Comparison of ENCODE assay signal across 14 mouse cellular contexts in genomic region chr1:177545031-177545735, GRCm38 (mm10).
DNase-seq lines count a peak whose midpoint lies in the region; TF ChIP-seq lines count a peak whose summit lies in the region.
"Had no signal": no experiment of that assay in that cellular context is flagged by ENCODE, and none has a peak within 500 bp of the region (broad histone marks: within the 10 kb centered on the region; RNA-seq: fewer than 3 reads in every experiment).

No protein-coding gene starts in this region.

- H3K4me3 ChIP-seq in layer of hippocampus, adult 2 months, result no peak overlapping the region
- H3K4me3 ChIP-seq: heart, adult 2 months; neural tube, embryonic 13.5 days had no signal

- H3K27ac ChIP-seq in layer of hippocampus, adult 2 months, result no peak overlapping the region
- H3K27ac ChIP-seq: heart, adult 2 months; liver, embryonic 14.5 days; neural tube, embryonic 13.5 days had no signal

- peak; percentile 23 for TF ChIP-seq CTCF in layer of hippocampus, adult 2 months (conservative IDR thresholded peaks at IDR 0.05)

- DNase-seq in layer of hippocampus, adult 2 months (ENCODE audit: low spot score in 2 of 2), result peak in 1 of 2 experiments; percentile 43
- no peak for DNase-seq in layer of hippocampus, adult 9-10 months (ENCODE audit: low spot score)
- peak; percentile 60 for DNase-seq in embryo, embryonic 11 days
- DNase-seq in frontal cortex, postnatal 14 days (ENCODE audit: low spot score in 2 of 2), result peak; percentile 33 to 38
- DNase-seq in mesoderm, embryonic 11.5 days (ENCODE audit: low read depth, low spot score), result peak; percentile 57
- no peak for DNase-seq in cerebellum, postnatal 36 days
- DNase-seq in heart, adult 18-20 months, result no peak
- no peak for DNase-seq in cerebellum, adult 18-20 months
- DNase-seq: adrenal gland, adult 2 months; heart, adult 2 months; heart, postnatal 4 days; kidney, postnatal 36 days had no signal

Comparison
In these comparisons a context has a peak if more than half of its experiments do, and no peak if none do; other contexts are left out.
1. DNase-seq: peak in embryo, embryonic 11 days (single experiment), frontal cortex, postnatal 14 days (2 of 2) and mesoderm, embryonic 11.5 days (single experiment); none in layer of hippocampus, adult 9-10 months (single experiment), cerebellum, postnatal 36 days (0 of 2), heart, adult 18-20 months (0 of 2) and cerebellum, adult 18-20 months (0 of 2).